Mouse (Mus musculus) layer of hippocampus, adult 8-10 months (tissue): ENCODE measurements around the gene Vash1. TPM values are rescaled to one million over a fixed set of nuclear protein-coding genes. Genes with fewer than 3 reads are reported as not detected.
A peak's percentile ranks its signal among the peaks of the same experiment; 100 is the strongest.

Source experiments
- DNase-seq, 2 experiments: peaks; one replicate each; pipeline ENCODE4 v3.0.0; 2022; ENCODE audit warnings: low spot score in 2 of 2
- total RNA-seq, 4 experiments: library from RNA; stranded (reverse); gene quantifications; 2 replicates each; pipeline ENCODE4 v1.2.4; 2022

Gene Vash1
- 10 to 100 TPM; 32.8 to 42.2 (median 37.2) TPM for total RNA-seq

- DNase-seq: peak; percentile 38 to 68
Observed at GRCm38 (mm10) chr12:86678591-86679545, at the start of gene Vash1. Gene Vash1, plus strand, starts transcription at chr12:86678700.

GRCm38 (mm10) chr12:86628783-86629172 lies 49.7 kb upstream of the Vash1 start:
- no peak for DNase-seq

- peak in 1 of 2 experiments; percentile 39 for DNase-seq
Observed at GRCm38 (mm10) chr12:86641763-86642162, 36.7 kb upstream of the Vash1 start.

- DNase-seq: peak; percentile 37 to 49
Observed at GRCm38 (mm10) chr12:86644512-86645273, 33.8 kb upstream of the Vash1 start.

GRCm38 (mm10) chr12:86645494-86645893 lies 33.0 kb upstream of the Vash1 start:
- DNase-seq: no peak

GRCm38 (mm10) chr12:86646831-86647230 lies 31.7 kb upstream of the Vash1 start:
- no peak for DNase-seq

- no peak for DNase-seq
Observed at GRCm38 (mm10) chr12:86647279-86647678, 31.2 kb upstream of the Vash1 start.

GRCm38 (mm10) chr12:86647736-86648135 lies 30.8 kb upstream of the Vash1 start:
- DNase-seq: no peak

GRCm38 (mm10) chr12:86648489-86648888 lies 30.0 kb upstream of the Vash1 start:
- no peak for DNase-seq

- peak; percentile 40 to 49 for DNase-seq
Observed at GRCm38 (mm10) chr12:86651301-86651860, 27.1 kb upstream of the Vash1 start.

GRCm38 (mm10) chr12:86652570-86653041 lies 25.9 kb upstream of the Vash1 start:
- DNase-seq: peak; percentile 85

GRCm38 (mm10) chr12:86659447-86659968 lies 19.0 kb upstream of the Vash1 start:
- DNase-seq: peak; percentile 58 to 59

GRCm38 (mm10) chr12:86660466-86660865 lies 18.0 kb upstream of the Vash1 start:
- no peak for DNase-seq

GRCm38 (mm10) chr12:86665656-86666055 lies 12.8 kb upstream of the Vash1 start:
- DNase-seq: no peak

- peak; percentile 72 to 85 for DNase-seq
Observed at GRCm38 (mm10) chr12:86668404-86668803, 10.1 kb upstream of the Vash1 start.

- no peak for DNase-seq
Observed at GRCm38 (mm10) chr12:86672105-86672504, 6.4 kb upstream of the Vash1 start.

GRCm38 (mm10) chr12:86672507-86672906 lies 6.0 kb upstream of the Vash1 start:
- DNase-seq: no peak

GRCm38 (mm10) chr12:86679546-86679930 lies 1.0 kb downstream of the Vash1 start:
- no peak for DNase-seq

- DNase-seq: no peak
Observed at GRCm38 (mm10) chr12:86679991-86680491, 1.5 kb downstream of the Vash1 start.

- no peak for DNase-seq
Observed at GRCm38 (mm10) chr12:86680591-86681193, 2.2 kb downstream of the Vash1 start.

- no peak for DNase-seq
Observed at GRCm38 (mm10) chr12:86681626-86682025, 3.1 kb downstream of the Vash1 start.
